Comparison of ENCODE assay signal across 9 mouse cellular contexts in genomic region chr5:136427772-136428497, GRCm38 (mm10).
DNase-seq lines count a peak whose midpoint lies in the region; ATAC-seq and TF ChIP-seq lines count a peak whose summit lies in the region.
"Had no signal": no experiment of that assay in that cellular context is flagged by ENCODE, and none has a peak within 500 bp of the region (broad histone marks: within the 10 kb centered on the region; RNA-seq: fewer than 3 reads in every experiment).

No protein-coding gene starts in this region.

- peak; percentile 27 for DNase-seq in adrenal gland, postnatal 36 days
- no peak for DNase-seq in adrenal gland, adult 8-10 months
- peak; percentile 37 for DNase-seq in midbrain, embryonic 14.5 days
- no peak for DNase-seq in ovary, postnatal 10 days (ENCODE audit: low spot score)
- no peak for DNase-seq in ovary, postnatal 36 days (ENCODE audit: low spot score)

- H3K9ac ChIP-seq in heart, embryonic 13.5 days = peak overlapping the region; percentile 48
- H3K9ac ChIP-seq in kidney, embryonic 16.5 days (replicated peaks; ENCODE audit: low read length) = 0 out of 2 replicates have a peak overlapping the region, but pooled peaks have one; percentile 2
- H3K9ac ChIP-seq in midbrain, embryonic 14.5 days (replicated peaks; ENCODE audit: low read length) = no peak overlapping the region
- H3K9ac ChIP-seq: liver, embryonic 14.5 days had no signal

- no peaks in the 10 kb centered on the region; the same call in 1 of the 2 replicates for H3K36me3 ChIP-seq in heart, embryonic 13.5 days
- H3K36me3 ChIP-seq in kidney, embryonic 16.5 days (ENCODE audit: insufficient read depth, low read length) = no peaks in the 10 kb centered on the region
- H3K36me3 ChIP-seq in midbrain, embryonic 14.5 days (ENCODE audit: control insufficient read depth, insufficient read depth, low read length) = no peaks in the 10 kb centered on the region

- 21% methylated on average over 13 of the region's 13 CpGs for WGBS in heart, embryonic 13.5 days
- WGBS in kidney, embryonic 16.5 days = 55% methylated on average over 13 of the region's 13 CpGs
- 69% methylated on average over 13 of the region's 13 CpGs for WGBS in midbrain, embryonic 14.5 days

- no peak for TF ChIP-seq CTCF in cortical plate, adult 2 months (IDR thresholded peaks at IDR 0.05; ENCODE audit: extremely low read depth, insufficient read depth, low read length)

- H3K4me3 ChIP-seq in cortical plate, adult 2 months (ENCODE audit: insufficient read depth, low read length) = no peak overlapping the region
- no peak overlapping the region; the same call in 1 of the 2 replicates for H3K4me3 ChIP-seq in heart, embryonic 13.5 days
- no peak overlapping the region for H3K4me3 ChIP-seq in kidney, embryonic 16.5 days (ENCODE audit: low read length)
- H3K4me3 ChIP-seq in midbrain, embryonic 14.5 days (replicated peaks; ENCODE audit: low read depth, low read length) = no peak overlapping the region

- no peak for ATAC-seq in heart, embryonic 13.5 days (ENCODE audit: extremely low read depth, insufficient number of reproducible peaks, low FRiP score, low TSS enrichment)
- ATAC-seq in kidney, embryonic 16.5 days (ENCODE audit: low FRiP score, low TSS enrichment) = peak; percentile 75
- no peak for ATAC-seq in midbrain, embryonic 14.5 days (ENCODE audit: low FRiP score, low TSS enrichment)

- H3K4me1 ChIP-seq in cortical plate, adult 2 months (ENCODE audit: control insufficient read depth, insufficient read depth, low read length) = peaks cover 17% of the 10 kb centered on the region
- peaks cover 51% of the 10 kb centered on the region for H3K4me1 ChIP-seq in heart, embryonic 13.5 days
- H3K4me1 ChIP-seq in kidney, embryonic 16.5 days (ENCODE audit: insufficient read depth, low read length) = peaks cover 42% of the 10 kb centered on the region
- H3K4me1 ChIP-seq in midbrain, embryonic 14.5 days (ENCODE audit: control insufficient read depth, insufficient read depth, low read length) = peaks cover 19% of the 10 kb centered on the region; the same call in 1 of the 2 replicates

- peak overlapping the region; percentile 58 for H3K4me2 ChIP-seq in heart, embryonic 13.5 days
- H3K4me2 ChIP-seq in kidney, embryonic 16.5 days (replicated peaks; ENCODE audit: low read depth, low read length) = no peak overlapping the region
- no peak overlapping the region for H3K4me2 ChIP-seq in midbrain, embryonic 14.5 days (ENCODE audit: low read length)

- no peak for TF ChIP-seq POLR2A in cortical plate, adult 2 months (IDR thresholded peaks at IDR 0.05; ENCODE audit: extremely low read depth, insufficient read depth, low read length)

- H3K27me3 ChIP-seq in heart, embryonic 13.5 days (replicated peaks) = no peaks in the 10 kb centered on the region
- H3K27me3 ChIP-seq in kidney, embryonic 16.5 days (ENCODE audit: insufficient read depth, low read length) = no peaks in the 10 kb centered on the region
- no peaks in the 10 kb centered on the region for H3K27me3 ChIP-seq in midbrain, embryonic 14.5 days (ENCODE audit: control insufficient read depth, insufficient read depth, low read length)

- H3K27ac ChIP-seq in cortical plate, adult 2 months (ENCODE audit: insufficient read depth, low read length) = 0 out of 2 replicates have a peak overlapping the region, but pooled peaks have one; percentile 44
- peak overlapping the region; percentile 97 for H3K27ac ChIP-seq in heart, embryonic 13.5 days (replicated peaks)
- H3K27ac ChIP-seq in kidney, embryonic 16.5 days (ENCODE audit: low read length) = peak overlapping the region; percentile 83
- peak overlapping the region; percentile 57 for H3K27ac ChIP-seq in midbrain, embryonic 14.5 days (replicated peaks; ENCODE audit: low read depth, low read length)
- H3K27ac ChIP-seq: liver, embryonic 14.5 days had no signal

- no peaks in the 10 kb centered on the region for H3K9me3 ChIP-seq in heart, embryonic 13.5 days
- H3K9me3 ChIP-seq in kidney, embryonic 16.5 days (ENCODE audit: low read length) = no peaks in the 10 kb centered on the region
- H3K9me3 ChIP-seq in midbrain, embryonic 14.5 days (ENCODE audit: control insufficient read depth, low read length) = no peaks in the 10 kb centered on the region

Comparison
In these comparisons a context has a peak if more than half of its experiments do, and no peak if none do; other contexts are left out.
1. DNase-seq: peak in adrenal gland, postnatal 36 days (2 of 2) and midbrain, embryonic 14.5 days (single experiment); none in adrenal gland, adult 8-10 months (single experiment), ovary, postnatal 10 days (single experiment) and ovary, postnatal 36 days (single experiment).
2. H3K27ac ChIP-seq: peak in every context shown above with its lines; median percentile 97 in heart, embryonic 13.5 days; 83 in kidney, embryonic 16.5 days; 57 in midbrain, embryonic 14.5 days; 44 in cortical plate, adult 2 months.